Mouse (Mus musculus) embryonic facial prominence, embryonic 14.5 days (tissue): ENCODE results near the gene Otub2. TPM values are rescaled to one million over a fixed set of nuclear protein-coding genes. Genes with fewer than 3 reads are reported as not detected.

Experiments
- ATAC-seq: fragments of 200-750 bp; cut with Nextera tagmentation; 2 replicates; pipeline ENCODE4 v1.8.0; 2017; ENCODE audit warnings: low read depth, moderate number of reproducible peaks, moderate TSS enrichment
- DNase-seq: peaks from one replicate; pipeline ENCODE4 v3.0.0-alpha.2; 2015; ENCODE audit warnings: low spot score
- H3K27ac ChIP-seq: fragments of 300-500 bp; sonication (generic); replicated peaks from 2 replicates; pipeline ENCODE4 v1.5.1; 2014; ENCODE audit warnings: low read depth, mild to moderate bottlenecking, low read length, moderate library complexity
- H3K27me3 ChIP-seq: fragments of 300-500 bp; sonication (generic); replicated peaks from 2 replicates; pipeline ENCODE4 v1.6.1; 2014; ENCODE audit warnings: low read length; ENCODE audit not compliant: control insufficient read depth, insufficient read depth
- H3K36me3 ChIP-seq: fragments of 300-500 bp; sonication (generic); 2 replicates; pipeline ENCODE4 v1.6.1; 2014; ENCODE audit warnings: low read length, mixed read lengths; ENCODE audit not compliant: control insufficient read depth, insufficient read depth
- H3K4me1 ChIP-seq: fragments of 300-500 bp; sonication (generic); 2 replicates; pipeline ENCODE4 v1.6.1; 2014; ENCODE audit warnings: antibody characterized with exemption, low read length; ENCODE audit not compliant: control insufficient read depth, insufficient read depth
- H3K4me2 ChIP-seq: fragments of 300-500 bp; sonication (generic); 2 replicates; pipeline ENCODE4 v1.6.1; 2014; ENCODE audit warnings: low read depth, mild to moderate bottlenecking, low read length, moderate library complexity, mixed read lengths
- H3K4me3 ChIP-seq: fragments of 300-500 bp; sonication (generic); 2 replicates; pipeline ENCODE4 v1.5.1; 2014; ENCODE audit warnings: low read depth, mild to moderate bottlenecking, low read length
- H3K9ac ChIP-seq: fragments of 300-500 bp; sonication (generic); 2 replicates; pipeline ENCODE4 v1.6.1; 2014; ENCODE audit warnings: low read depth, mild to moderate bottlenecking, low read length, moderate library complexity, mixed read lengths
- H3K9me3 ChIP-seq: fragments of 300-500 bp; sonication (generic); 2 replicates; pipeline ENCODE4 v1.6.1; 2016; ENCODE audit warnings: low read length; ENCODE audit not compliant: control insufficient read depth
- WGBS: fragments of 180-500 bp; shearing (Covaris S2); extraction: QIAGEN DNeasy Blood & Tissue Kit; methylation state at CpG from one replicate; pipeline ENCODE4 v1.1.7; 2014; 5-methylcytosine and 5-hydroxymethylcytosine counted together
- polyA plus RNA-seq: library from polyadenylated mRNA; unstranded; fragments of >200 nt; fragmentation: Nextera tagmentation; extraction: Ambion mirVana; gene quantifications from 2 replicates; pipeline ENCODE4 v1.2.1, GENCODE M21; 2014

The Otub2 gene
- polyA plus RNA-seq, 1 experiment from 2014 or later, result 11.9 TPM

DNA sequence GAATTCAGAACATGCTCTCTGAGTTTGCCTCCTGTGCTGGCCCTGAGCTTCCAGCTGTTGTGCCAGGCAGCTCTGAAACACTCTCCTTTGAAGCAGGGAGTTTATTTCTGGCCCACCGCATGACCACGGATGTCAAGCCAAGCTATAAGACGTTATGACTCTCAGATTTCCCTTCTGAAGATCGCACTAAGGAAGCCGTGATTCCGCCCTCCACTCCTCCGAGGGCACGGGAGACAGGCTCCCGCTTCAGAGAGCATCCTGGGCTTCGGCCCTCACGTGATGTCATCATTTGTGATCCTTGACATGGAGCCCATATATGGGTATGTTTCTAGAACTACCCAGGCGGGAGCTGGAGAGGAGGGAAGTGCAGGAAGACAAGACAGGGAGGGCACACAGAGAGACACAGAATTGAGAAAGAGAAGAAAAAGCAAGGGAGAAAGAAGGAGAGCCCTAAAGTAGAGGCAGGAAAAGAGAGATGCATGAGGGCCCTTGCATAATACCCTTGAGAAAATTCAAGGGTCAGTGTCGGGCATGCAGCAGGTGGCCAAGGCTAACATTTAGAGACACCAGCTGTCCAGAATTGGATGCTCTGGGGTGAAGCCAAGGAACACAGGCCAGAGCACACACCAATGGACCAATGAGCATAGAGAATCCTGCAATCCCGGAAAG lies 32.6 kb upstream of the Otub2 start, which contains the start of gene Asb2:
Asb2 (minus strand) TSS at position 256 of the 669 bp plus-strand sequence.
- WGBS, result 59% methylated on average over 14 of the region's 14 CpGs
- Histone ChIP-seq H3K4me1 (no peaks in the 10 kb centered on the region), H3K36me3 (no peaks in the 10 kb centered on the region), H3K4me3 (no peak within 1 kb of the TSS), H3K4me2 (no peak within 1 kb of the TSS), H3K9ac (no peak within 1 kb of the TSS), H3K9me3 (no peaks in the 10 kb centered on the region), H3K27ac (no peak within 1 kb of the TSS), H3K27me3 (no peaks in the 10 kb centered on the region)
- no peak for ATAC-seq
- DNase-seq, result no peak

DNA sequence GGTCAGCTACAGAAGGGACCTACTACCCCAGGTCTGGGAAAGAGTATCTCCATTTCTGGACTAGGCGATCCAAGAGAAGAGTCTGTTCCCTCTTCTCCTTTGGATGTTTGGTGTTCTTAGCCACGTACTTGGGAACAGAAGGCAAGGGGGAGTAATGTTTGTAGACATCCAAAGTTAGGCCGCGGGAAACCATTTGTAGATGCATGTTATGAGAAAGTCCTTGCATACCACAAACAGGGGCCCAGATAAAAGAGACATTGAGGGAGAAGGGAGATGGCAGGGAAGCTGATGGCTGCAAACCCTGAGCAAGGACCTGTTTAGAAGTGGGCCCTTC lies 32.1 kb upstream of the Otub2 start:
- no peak overlapping the region for H3K9ac ChIP-seq
- H3K27ac ChIP-seq, result no peak overlapping the region
- no peak for DNase-seq
- no peak for ATAC-seq
- H3K4me1 ChIP-seq, result no peaks in the 10 kb centered on the region
- H3K4me3 ChIP-seq, result no peak overlapping the region
- no peaks in the 10 kb centered on the region for H3K36me3 ChIP-seq
- H3K4me2 ChIP-seq, result no peak overlapping the region
- H3K9me3 ChIP-seq, result no peaks in the 10 kb centered on the region
- no peaks in the 10 kb centered on the region for H3K27me3 ChIP-seq
- WGBS, result 89% methylated on average over 4 of the region's 4 CpGs

DNA sequence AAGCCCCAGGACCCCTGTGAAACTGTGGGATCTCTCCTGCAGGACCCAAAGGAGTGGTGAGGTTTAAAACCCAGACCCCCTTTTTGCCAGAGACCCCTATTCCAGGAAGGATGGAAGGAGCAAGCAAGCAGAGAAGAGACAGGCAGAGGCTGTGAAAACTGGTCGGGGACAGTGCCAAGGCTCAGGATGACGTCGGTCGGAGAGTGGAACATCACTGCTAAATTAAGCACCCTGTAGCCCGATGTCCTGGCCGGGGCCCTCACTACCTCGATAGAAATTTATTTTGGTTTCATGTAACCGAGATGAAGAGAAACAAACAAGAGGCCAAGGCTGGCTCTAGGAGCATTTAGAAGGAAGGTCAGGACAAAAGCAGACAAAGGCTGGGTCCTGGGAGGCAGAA lies 30.3 kb upstream of the Otub2 start:
- Histone ChIP-seq H3K4me1 (no peaks in the 10 kb centered on the region), H3K9ac (no peak overlapping the region), H3K9me3 (no peaks in the 10 kb centered on the region), H3K4me2 (no peak overlapping the region), H3K27ac (no peak overlapping the region), H3K27me3 (no peaks in the 10 kb centered on the region), H3K4me3 (no peak overlapping the region), H3K36me3 (no peaks in the 10 kb centered on the region)
- 66% methylated on average over 8 of the region's 8 CpGs for WGBS
- DNase-seq (no peak), ATAC-seq (no peak)

DNA sequence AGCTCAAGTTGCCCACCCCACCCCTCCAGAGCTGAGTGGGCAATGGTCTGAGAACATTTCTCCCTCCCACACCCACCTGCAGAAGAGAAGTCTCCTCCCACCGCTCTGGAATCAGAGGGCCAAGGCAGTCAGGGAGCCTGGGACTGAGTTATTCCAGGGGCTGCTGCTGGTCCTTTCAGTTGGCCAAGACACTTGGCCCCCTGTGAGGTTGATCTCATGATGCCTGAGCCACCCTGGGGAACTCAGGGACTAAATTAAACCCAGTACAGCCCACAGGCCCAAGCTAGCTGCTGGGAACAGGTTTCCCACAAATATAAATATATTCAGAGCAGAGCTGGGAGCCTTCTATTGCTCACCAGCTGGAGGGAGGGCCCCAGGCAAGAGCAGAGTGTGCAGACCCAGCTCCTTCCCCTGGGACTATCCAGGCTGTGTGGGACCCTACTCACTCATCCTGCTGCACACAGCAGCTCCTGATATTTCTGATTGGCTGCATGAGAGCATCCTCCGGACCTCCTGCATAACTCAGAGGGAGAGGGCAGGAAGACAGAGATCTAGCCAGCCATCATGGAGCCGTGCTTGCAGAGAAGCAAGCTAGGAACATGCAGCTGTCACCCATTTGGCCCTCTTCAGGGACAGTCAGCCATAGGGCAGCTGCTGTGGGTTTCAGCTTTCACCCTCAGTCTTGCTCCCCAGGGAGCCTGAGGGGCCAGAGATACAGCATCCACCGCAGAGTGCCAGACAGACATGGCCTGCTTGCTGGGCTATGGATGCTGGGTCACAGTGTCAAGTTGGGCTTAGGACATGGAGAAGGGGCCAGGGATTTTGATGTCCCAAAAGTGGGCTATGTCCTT lies 29.3 kb upstream of the Otub2 start:
- peak; percentile 76 for ATAC-seq
- H3K4me3 ChIP-seq, result no peak overlapping the region

DNA sequence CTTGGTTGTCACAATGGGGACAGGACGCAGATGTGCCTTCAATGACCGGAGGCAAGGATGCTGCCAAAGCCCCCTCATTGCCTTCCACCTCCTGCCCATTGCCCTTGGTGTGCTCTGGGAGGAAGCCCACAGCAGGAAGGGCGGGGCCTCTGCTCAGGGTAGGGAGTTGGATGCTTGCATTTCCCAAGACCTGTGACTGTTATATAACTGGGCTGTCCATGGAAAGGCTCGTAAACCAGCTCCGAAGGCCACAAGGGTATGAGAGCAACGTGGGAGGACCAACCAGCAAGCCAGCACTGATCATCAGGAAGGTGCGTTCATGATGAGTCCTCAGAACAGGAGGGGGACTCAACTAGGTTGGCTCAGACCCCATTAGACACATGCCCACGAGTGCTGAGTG lies 27.7 kb upstream of the Otub2 start:
- H3K4me3 ChIP-seq, result no peak overlapping the region
- no peak overlapping the region for H3K27ac ChIP-seq
- ATAC-seq, result no peak
- no peak overlapping the region for H3K9ac ChIP-seq
- no peak for DNase-seq
- no peaks in the 10 kb centered on the region for H3K9me3 ChIP-seq
- no peaks in the 10 kb centered on the region for H3K27me3 ChIP-seq
- 87% methylated on average over 8 of the region's 8 CpGs for WGBS
- H3K36me3 ChIP-seq, result no peaks in the 10 kb centered on the region
- H3K4me1 ChIP-seq, result no peaks in the 10 kb centered on the region
- no peak overlapping the region for H3K4me2 ChIP-seq

More for the DNA sequence above, 29.3 kb upstream of the Otub2 start:
- 34% methylated on average over 4 of the region's 4 CpGs for WGBS
- DNase-seq, result peak; percentile 74
- Histone ChIP-seq H3K36me3 (no peaks in the 10 kb centered on the region), H3K27me3 (no peaks in the 10 kb centered on the region), H3K27ac (no peak overlapping the region), H3K9ac (no peak overlapping the region), H3K4me1 (no peaks in the 10 kb centered on the region), H3K4me2 (no peak overlapping the region), H3K9me3 (no peaks in the 10 kb centered on the region)

DNA sequence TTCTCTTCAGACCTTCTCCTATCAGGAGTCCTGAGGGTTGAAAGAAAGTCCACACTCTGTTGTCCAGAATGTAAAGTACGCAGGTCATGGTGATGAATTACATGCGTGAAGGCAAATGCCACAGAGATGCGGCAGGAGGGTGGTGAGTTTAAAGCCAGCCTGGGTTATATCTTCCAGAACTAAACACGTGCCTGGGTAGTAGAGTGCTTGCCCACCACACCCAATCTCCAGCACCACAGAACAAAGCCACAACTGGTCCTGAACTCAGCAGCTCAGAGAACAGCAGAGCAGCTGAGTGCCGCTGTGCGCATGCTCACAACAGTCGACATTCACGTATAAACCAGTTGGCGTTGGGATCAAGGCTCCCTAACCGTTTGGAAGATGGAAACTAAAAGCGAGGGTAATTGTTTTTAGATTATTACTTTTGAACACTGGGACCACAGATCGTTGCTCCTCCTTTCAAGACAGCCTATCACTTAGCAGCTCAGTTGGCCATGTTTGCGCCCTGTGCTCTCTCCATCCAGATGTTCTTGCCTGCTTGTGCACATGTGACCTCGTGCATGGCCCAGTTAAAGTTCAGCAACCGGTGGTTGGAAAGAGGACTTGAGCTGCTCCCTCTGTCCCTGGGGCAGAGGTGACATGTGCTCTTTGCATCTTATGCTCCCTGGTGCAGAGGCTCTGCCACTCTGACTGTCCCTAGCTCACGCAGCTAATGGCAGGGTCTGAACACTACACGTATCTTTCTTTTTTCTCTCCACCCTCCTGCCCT lies 26.8 kb upstream of the Otub2 start:
- H3K9me3 ChIP-seq, result no peaks in the 10 kb centered on the region
- no peak overlapping the region for H3K4me3 ChIP-seq
- H3K4me2 ChIP-seq, result no peak overlapping the region
- no peak for DNase-seq
- H3K4me1 ChIP-seq, result no peaks in the 10 kb centered on the region
- H3K27ac ChIP-seq, result no peak overlapping the region
- H3K27me3 ChIP-seq, result no peaks in the 10 kb centered on the region
- no peaks in the 10 kb centered on the region for H3K36me3 ChIP-seq
- 83% methylated on average over 17 of the region's 17 CpGs for WGBS
- H3K9ac ChIP-seq, result no peak overlapping the region
- no peak for ATAC-seq

DNA sequence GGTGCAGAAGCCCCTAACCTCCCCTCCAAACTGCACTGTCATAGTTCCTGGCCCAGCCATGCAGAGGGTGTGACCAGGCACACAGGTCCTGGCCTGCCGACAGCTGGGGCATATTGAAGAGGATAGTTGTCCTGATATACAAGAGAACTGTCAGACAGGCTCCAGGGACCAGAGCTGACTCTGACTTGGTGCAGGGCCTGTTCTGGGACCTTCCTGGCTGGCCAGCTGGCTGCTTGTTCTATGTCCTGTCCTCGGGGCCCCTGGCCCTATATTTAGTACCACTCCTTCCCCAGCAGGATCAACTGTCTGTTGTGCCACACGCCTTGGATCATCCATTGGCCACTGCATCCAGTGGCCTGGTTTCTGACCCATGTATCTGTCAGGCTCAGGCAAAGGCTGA lies 26.1 kb upstream of the Otub2 start:
- Histone ChIP-seq H3K4me2 (no peak overlapping the region), H3K27ac (no peak overlapping the region), H3K4me1 (no peaks in the 10 kb centered on the region), H3K9ac (no peak overlapping the region), H3K9me3 (no peaks in the 10 kb centered on the region), H3K27me3 (no peaks in the 10 kb centered on the region), H3K4me3 (no peak overlapping the region), H3K36me3 (no peaks in the 10 kb centered on the region)
- WGBS, result 92% methylated on average over 3 of the region's 3 CpGs
- no peak for DNase-seq
- ATAC-seq, result no peak

DNA sequence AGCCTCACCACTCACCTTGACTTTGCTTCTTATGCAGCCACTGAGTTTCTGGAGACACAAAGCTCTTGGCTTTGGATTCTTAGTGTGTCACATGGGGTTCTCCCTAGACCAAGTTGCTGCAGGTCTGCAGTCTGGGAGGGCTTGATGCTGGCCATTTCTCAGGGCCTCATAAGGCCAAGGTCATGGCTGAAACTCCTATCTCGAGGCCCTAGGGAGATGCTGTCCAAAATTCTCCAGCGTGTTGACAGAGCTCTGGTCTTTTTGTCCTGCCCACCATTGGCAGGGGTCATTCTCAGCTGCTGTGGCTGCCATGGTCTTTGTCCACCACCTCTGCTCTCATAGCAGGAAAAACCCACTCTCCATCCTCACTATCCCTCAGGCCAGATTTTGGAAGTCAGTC lies 21.3 kb upstream of the Otub2 start:
- no peak overlapping the region for H3K27ac ChIP-seq
- no peaks in the 10 kb centered on the region for H3K36me3 ChIP-seq
- no peaks in the 10 kb centered on the region for H3K9me3 ChIP-seq
- H3K9ac ChIP-seq, result no peak overlapping the region
- WGBS, result 79% methylated on average over 2 of the region's 2 CpGs
- no peak overlapping the region for H3K4me3 ChIP-seq
- no peak for DNase-seq
- no peak overlapping the region for H3K4me2 ChIP-seq
- no peaks in the 10 kb centered on the region for H3K4me1 ChIP-seq
- H3K27me3 ChIP-seq, result no peaks in the 10 kb centered on the region
- no peak for ATAC-seq
